Mouse (Mus musculus) urinary bladder, adult 2 months (tissue): ENCODE measurements around the gene Rgsl1. TPM values are rescaled to one million over a fixed set of nuclear protein-coding genes. Genes with fewer than 3 reads are reported as not detected.
A peak's percentile ranks its signal among the peaks of the same experiment; 100 is the strongest.

Source experiments
- DNase-seq: peaks from one replicate; pipeline ENCODE4 v3.0.0; 2022; ENCODE audit warnings: low spot score
- polyA plus RNA-seq: library from polyadenylated mRNA; depleted of rRNA; stranded (reverse); fragments of >200 nt; gene quantifications from 2 replicates; pipeline ENCODE4 v1.2.3, GENCODE M21; 2012; rRNA removed

The Rgsl1 gene
- polyA plus RNA-seq, 1 experiment = 0.72 TPM

DNA sequence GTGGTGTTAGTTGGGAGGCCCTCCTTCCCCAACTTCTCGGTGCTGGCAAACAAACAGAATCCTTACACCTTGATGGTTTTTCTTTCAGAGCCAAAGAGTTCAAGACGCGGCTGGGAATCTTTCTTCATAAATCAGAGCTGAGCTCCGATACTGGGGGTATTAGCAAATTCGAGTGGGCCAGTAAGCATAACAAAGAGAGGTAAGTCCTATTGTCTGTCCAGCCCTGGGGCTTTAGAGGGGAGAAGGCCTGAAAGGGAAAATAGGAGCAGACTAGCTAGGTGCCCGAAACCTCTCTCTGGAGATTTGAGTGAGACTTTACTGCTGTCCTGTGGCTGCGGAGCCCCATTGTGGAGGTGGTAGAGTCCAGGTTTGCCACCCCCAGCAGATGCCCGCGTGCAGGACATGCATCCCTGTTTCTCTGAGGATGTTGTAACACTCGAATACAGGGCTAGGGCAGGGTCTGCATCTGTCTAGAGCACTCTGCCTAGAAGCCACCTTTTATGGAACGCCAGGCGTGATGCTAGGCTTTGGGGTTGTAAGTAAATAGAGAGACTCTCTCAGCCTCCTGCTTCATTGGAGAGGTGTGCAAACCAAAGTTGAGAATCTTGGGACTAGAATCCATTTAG, 103.1 kb downstream of the Rgsl1 start:
- DNase-seq = no peak

DNA sequence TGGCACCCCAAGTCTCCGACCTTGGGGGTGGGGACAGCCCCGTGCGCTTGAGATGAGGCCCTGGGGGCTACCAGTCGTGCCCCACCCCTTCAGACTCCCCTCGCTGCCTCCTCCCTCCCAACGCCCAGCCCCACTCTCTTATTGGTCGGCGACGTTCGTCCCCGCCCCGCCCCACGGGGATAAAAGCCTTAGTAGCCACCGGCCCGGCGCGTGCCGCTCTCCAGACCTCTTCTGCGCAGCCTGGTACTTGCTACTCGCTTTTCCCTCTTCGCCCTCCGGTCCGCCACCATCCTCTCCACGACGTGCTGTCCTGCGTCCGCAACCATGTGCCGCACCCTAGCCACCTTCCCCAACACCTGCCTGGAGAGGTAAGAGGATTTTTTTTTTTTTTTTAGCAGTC, 103.8 kb downstream of the Rgsl1 start, which contains the start of gene Rgs16:
Gene Rgs16, plus strand, starts transcription at position 205 of the 400 bp plus-strand sequence.
- peak; percentile 61 for DNase-seq

DNA sequence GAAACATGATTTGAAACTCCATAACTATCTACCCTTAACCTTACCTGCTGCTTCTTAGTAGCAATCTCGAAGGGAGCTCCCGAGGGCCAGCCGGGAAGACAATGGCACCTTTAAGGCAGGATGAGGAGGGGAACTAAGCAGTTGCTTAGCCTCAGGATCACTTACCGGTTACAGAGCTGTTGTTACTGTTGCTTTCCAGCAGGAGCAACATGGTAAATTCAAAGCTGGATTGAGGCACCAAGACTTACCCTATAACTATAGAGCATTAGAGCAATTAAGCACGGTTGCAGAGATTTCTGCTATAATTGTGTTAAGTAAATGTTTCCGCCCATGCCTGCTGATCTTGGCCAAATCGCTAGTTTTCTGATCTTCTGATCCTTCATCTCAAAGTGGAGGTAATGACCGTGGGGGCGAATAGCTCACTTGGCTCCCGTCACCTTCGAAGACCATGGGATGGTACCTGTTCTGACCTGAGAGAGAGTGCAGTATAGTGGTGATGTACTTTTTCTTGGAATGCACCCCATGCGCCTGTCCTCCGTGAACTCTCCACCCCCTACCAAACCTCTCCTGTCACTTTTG, 104.4 kb downstream of the Rgsl1 start:
- no peak for DNase-seq

DNA sequence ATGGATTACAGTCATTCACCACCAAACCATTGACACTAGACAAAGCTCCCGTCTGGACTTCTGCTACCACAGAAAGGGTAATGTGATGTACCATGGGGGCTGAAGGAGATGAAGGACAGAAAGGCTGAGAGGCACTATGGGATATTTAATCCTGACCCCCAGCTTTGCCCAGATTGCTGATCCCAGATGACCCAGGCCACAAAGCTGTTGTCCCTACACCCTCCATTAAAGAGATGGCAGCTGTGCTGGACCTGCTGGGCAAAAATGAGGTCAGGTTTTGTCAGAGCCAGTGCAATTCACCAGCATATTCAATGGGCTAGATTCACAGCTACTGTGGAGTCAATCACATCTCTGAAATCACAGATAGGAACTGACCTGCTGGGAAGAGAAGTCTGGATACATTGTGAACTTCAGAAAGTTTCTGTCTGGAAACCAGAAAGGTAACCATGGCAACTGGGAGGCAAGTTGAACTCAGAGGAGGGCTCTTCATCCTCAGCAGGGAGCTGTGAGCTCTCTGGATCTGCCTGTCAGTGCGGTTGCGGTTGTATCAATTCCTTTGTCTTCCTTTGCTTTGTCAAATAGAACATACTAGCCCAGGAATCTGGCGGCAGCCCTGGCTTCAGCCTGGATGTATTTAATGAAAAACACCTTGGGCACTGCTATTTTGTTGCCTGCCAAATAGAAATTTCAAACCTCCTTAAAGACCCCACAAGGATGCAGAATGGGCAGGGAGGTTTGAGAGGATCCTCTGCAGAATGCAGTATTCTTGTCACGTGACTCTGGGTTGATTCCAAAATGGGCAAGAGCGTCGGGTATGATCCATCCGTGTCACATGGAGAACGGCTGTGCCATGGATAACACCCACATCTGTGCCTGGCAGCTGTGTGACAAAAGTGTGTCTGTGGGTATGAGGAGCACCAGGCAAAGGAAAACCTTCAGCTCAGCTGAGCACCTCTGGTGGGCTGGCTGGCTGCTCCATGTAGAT, 106.5 kb downstream of the Rgsl1 start:
- DNase-seq = no peak

DNA sequence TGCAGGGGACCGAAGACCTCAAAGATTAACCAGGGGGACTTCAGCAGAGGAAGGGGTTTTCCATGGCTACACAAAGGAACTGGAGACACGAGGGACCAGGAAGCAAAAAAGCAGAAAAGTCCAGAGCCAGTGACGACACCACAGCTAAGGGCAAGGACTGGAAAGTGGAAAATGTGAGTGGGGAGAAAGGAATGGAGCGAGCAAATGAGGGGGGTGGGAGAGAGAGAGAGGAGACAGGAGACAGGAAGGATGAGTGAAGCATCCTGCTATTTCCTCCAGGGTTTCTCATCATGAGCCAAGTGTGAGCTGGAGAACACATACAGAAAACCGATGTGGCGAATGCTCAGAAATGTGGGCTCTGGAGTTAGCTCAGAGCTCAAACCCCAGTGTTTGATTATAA, 107.8 kb downstream of the Rgsl1 start:
- DNase-seq = no peak

DNA sequence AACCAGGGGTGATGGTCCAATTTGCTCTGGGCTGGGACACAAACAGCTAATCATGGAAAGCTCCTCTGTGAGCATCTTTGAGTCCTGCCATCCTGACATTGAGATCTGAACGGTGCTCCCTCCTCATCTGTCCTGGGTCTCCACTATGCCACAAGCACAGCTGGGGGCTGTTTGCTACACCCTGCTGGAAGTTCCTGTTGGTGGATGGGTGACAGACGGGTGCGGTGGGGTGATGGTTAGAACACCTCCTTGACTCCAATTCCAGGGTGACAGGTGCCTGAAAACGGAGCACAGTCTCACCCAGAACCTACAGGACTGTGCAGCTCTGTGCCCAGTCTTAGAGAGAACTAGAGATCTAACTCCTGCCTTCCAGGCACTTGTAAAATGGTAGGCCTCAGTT, 109.1 kb downstream of the Rgsl1 start:
- no peak for DNase-seq

DNA sequence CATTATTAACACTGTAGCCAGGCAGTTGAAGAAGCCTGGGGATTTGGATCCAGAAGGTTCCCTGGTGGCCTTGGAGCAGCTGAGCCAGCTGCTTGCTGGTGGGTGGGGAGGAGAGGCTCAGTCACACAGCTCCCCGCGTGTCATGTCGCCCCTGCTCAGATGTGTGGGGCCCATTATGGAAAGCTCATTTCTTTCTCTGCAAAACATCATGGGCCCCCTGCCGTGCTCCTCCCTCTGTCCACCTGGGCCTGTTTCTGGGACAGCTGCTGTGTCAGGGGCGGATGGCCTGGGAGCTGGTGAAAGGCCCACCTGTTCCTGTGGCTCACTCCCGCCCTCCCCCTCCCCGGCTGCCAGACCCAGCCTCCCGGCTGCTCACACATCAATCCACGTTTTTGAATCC, 110.8 kb downstream of the Rgsl1 start:
- DNase-seq = no peak

DNA sequence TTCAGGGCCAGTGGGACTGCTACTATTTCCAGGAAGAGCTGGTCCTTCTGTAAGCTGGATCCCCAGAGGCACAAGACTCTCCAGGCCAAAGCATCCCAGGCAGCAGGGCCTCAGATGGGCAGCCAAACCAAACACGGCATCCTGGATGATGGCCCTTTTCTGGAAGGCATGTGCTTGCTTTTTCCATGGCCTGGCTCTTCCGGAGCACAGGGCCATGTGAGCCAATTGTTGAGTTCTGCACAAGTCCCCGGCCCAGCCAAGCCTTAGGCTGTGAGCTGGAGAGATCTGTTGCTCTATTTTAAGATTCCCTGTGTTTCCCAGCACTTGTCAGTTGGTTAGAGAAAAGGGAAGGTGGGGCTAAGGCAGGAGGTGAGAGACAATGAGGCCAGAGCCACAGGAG, 113.3 kb downstream of the Rgsl1 start:
- DNase-seq = no peak

DNA sequence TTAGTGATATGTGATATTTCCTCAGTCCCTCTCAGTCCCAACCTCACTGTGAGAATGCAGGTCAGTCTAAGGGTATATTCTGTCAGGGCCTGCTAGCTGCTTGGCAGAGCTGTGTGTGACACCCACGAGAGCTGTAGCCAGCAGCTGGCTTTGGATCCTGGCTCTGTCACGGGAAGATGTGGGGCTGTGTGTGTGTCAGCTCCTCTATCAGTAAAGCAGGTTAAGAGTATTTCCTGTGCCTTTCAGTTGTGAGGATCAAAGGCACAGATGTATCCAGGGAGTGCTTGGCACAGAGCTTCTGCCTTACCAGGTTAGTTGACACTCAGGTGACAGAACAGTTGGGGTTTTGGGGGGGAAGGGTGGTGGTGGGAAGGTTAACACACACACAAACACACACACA, 114.1 kb downstream of the Rgsl1 start:
- DNase-seq = no peak

Other genes starting within 250 kb of the Rgsl1 start
- gene Rgs8, start 191.1 kb downstream of the Rgsl1 start, polyA plus RNA-seq = 0.03 TPM in 1 of 2 replicates, not detected in the other
- 2.4 and 2.5 TPM in 2 replicates for gene Rgs16, start 103.8 kb downstream of the Rgsl1 start, polyA plus RNA-seq
- 15.7 and 20.8 TPM in 2 replicates for gene Rnasel, start 94.7 kb downstream of the Rgsl1 start, polyA plus RNA-seq
- 0.03 TPM in 1 of 2 replicates, not detected in the other for gene Teddm1b, start 30.2 kb upstream of the Rgsl1 start, polyA plus RNA-seq
- gene Teddm1a, start 47.6 kb upstream of the Rgsl1 start, polyA plus RNA-seq = not detected in 2 replicates
- 244 and 313 TPM in 2 replicates for gene Glul, start 55.8 kb upstream of the Rgsl1 start, polyA plus RNA-seq
- 0.77 and 1.1 TPM in 2 replicates for gene Teddm2, start 56.1 kb upstream of the Rgsl1 start, polyA plus RNA-seq